ENCODE assay signal across 13 mouse cellular contexts in genomic region chr11:87597061-87597460, GRCm38 (mm10). TPM values are rescaled to one million over a fixed set of nuclear protein-coding genes. Genes with fewer than 3 reads are reported as not detected.
DNase-seq lines count a peak whose midpoint lies in the region; ATAC-seq and TF ChIP-seq lines count a peak whose summit lies in the region.
"Had no signal": no experiment of that assay in that cellular context is flagged by ENCODE, and none has a peak within 500 bp of the region (broad histone marks: within the 10 kb centered on the region; RNA-seq: fewer than 3 reads in every experiment).

No protein-coding gene starts in this region.

- intact Hi-C loops in left cerebral cortex, adult 2 months (cut with DNase I) = loop anchor here (5.0 kb wide), 1 partner anchor 165 kb away; the partner anchor contains the start of gene Tspoap1

- peak overlapping the region; percentile 85 for H3K4me2 ChIP-seq in forebrain, embryonic 14.5 days (ENCODE audit: low read length)
- H3K4me2 ChIP-seq in limb, embryonic 11.5 days (ENCODE audit: low read depth, severe bottlenecking) = peak overlapping the region; percentile 90; the same call in 1 of the 2 replicates
- peak overlapping the region; percentile 92 for H3K4me2 ChIP-seq in neural tube, embryonic 13.5 days

- H3K4me1 ChIP-seq in forebrain, embryonic 14.5 days (ENCODE audit: control insufficient read depth, insufficient read depth, low read length) = peaks cover 16% of the 10 kb centered on the region
- peaks cover 20% of the 10 kb centered on the region for H3K4me1 ChIP-seq in limb, embryonic 11.5 days (ENCODE audit: control insufficient read depth, insufficient read depth, low read length)
- H3K4me1 ChIP-seq in neural tube, embryonic 13.5 days (replicated peaks) = peaks cover 59% of the 10 kb centered on the region

- no peak overlapping the region; the same call in 1 of the 2 replicates for H3K27ac ChIP-seq in left cerebral cortex, adult 2 months
- H3K27ac ChIP-seq in forebrain, embryonic 14.5 days (ENCODE audit: low read depth, low read length) = peak overlapping the region; percentile 86; the same call in 1 of the 2 replicates
- no peak overlapping the region for H3K27ac ChIP-seq in limb, embryonic 11.5 days (replicated peaks; ENCODE audit: low read depth, low read length)
- peak overlapping the region; percentile 91; the same call in 1 of the 2 replicates for H3K27ac ChIP-seq in neural tube, embryonic 13.5 days (replicated peaks)
- H3K27ac ChIP-seq: macrophage had no signal

- peak overlapping the region; percentile 97 for H3K9ac ChIP-seq in forebrain, embryonic 14.5 days (ENCODE audit: low read length)
- H3K9ac ChIP-seq in limb, embryonic 11.5 days (ENCODE audit: low read length) = no peak overlapping the region
- peak overlapping the region; percentile 97 for H3K9ac ChIP-seq in neural tube, embryonic 13.5 days

- no peak for ATAC-seq in forebrain, embryonic 14.5 days
- no peak for ATAC-seq in limb, embryonic 11.5 days (ENCODE audit: insufficient number of reproducible peaks, low FRiP score, low TSS enrichment, low read depth)
- no peak for ATAC-seq in neural tube, embryonic 13.5 days (ENCODE audit: low read depth)

- no peak for DNase-seq in left cerebral cortex, adult 2 months (ENCODE audit: extremely low spot score in 1 of 2, low spot score in 2 of 2)
- DNase-seq in left cerebral cortex, adult 8-10 months (ENCODE audit: low spot score in 2 of 2) = no peak
- DNase-seq in forebrain, embryonic 14.5 days (ENCODE audit: low spot score) = no peak
- no peak for DNase-seq in limb, embryonic 11.5 days (ENCODE audit: low spot score)
- DNase-seq in spleen, postnatal 10 days (ENCODE audit: low spot score in 2 of 2) = no peak
- DNase-seq in testis, postnatal 10 days (ENCODE audit: low spot score) = no peak
- DNase-seq in spleen, postnatal 36 days (ENCODE audit: low spot score in 2 of 2) = no peak
- DNase-seq: gastrocnemius, postnatal 10 days; thymus, postnatal 25 days had no signal

- H3K27me3 ChIP-seq in forebrain, embryonic 14.5 days (replicated peaks; ENCODE audit: control insufficient read depth, insufficient read depth, low read length) = no peaks in the 10 kb centered on the region
- no peaks in the 10 kb centered on the region for H3K27me3 ChIP-seq in limb, embryonic 11.5 days (ENCODE audit: control insufficient read depth, insufficient read depth, low read length)
- no peaks in the 10 kb centered on the region for H3K27me3 ChIP-seq in neural tube, embryonic 13.5 days

- peaks cover 54% of the 10 kb centered on the region for H3K36me3 ChIP-seq in forebrain, embryonic 14.5 days (ENCODE audit: control insufficient read depth, insufficient read depth, low read length)
- H3K36me3 ChIP-seq in limb, embryonic 11.5 days (ENCODE audit: control insufficient read depth, insufficient read depth, low read length) = peaks cover 22% of the 10 kb centered on the region
- peaks cover 58% of the 10 kb centered on the region for H3K36me3 ChIP-seq in neural tube, embryonic 13.5 days

- no peaks in the 10 kb centered on the region for H3K9me3 ChIP-seq in forebrain, embryonic 14.5 days (replicated peaks; ENCODE audit: control insufficient read depth, low read length)
- H3K9me3 ChIP-seq in limb, embryonic 11.5 days (ENCODE audit: control insufficient read depth, low read length) = no peaks in the 10 kb centered on the region
- H3K9me3 ChIP-seq in neural tube, embryonic 13.5 days = no peaks in the 10 kb centered on the region

- TF ChIP-seq CTCF in left cerebral cortex, adult 2 months (IDR thresholded peaks at IDR 0.05) = no peak

- H3K4me3 ChIP-seq in left cerebral cortex, adult 2 months = peak overlapping the region; percentile 64; the same call in 1 of the 2 replicates
- peak overlapping the region; percentile 89 for H3K4me3 ChIP-seq in forebrain, embryonic 14.5 days (ENCODE audit: low read depth, low read length)
- no peak overlapping the region for H3K4me3 ChIP-seq in limb, embryonic 11.5 days (ENCODE audit: low read depth, low read length)
- H3K4me3 ChIP-seq in neural tube, embryonic 13.5 days = peak overlapping the region; percentile 91

RNA-seq across cellular contexts. Expression of gene Mtmr4, which starts 5.1 kb away (rescaled TPM):
- 10 to 100 TPM; 80.4 to 99.0 TPM for total RNA-seq in left cerebral cortex, adult 2 months (2021)
- total RNA-seq in left cerebral cortex, adult 8-10 months (2022) = 10 to 100 TPM; 79.3 to 88.0 (median 83.9) TPM
- polyA plus RNA-seq in forebrain, embryonic 14.5 days (2014; fragmentation: Nextera tagmentation; extraction: Ambion mirVana) = 45.5 and 59.7 TPM in 2 replicates
- 62.4 and 66.8 TPM in 2 replicates for polyA plus RNA-seq in limb, embryonic 11.5 days (2014; fragmentation: Nextera tagmentation; extraction: Ambion mirVana)
- polyA plus RNA-seq in neural tube, embryonic 13.5 days (2015; fragmentation: Nextera tagmentation; extraction: Ambion mirVana) = 54.4 and 58.2 TPM in 2 replicates

RNA-seq across cellular contexts. Expression of gene Hsf5, which starts 19.9 kb away (rescaled TPM):
- total RNA-seq in left cerebral cortex, adult 2 months (2021) = under 1 TPM; 0.54 to 0.77 TPM
- under 1 TPM; 0.50 to 0.71 (median 0.60) TPM for total RNA-seq in left cerebral cortex, adult 8-10 months (2022)
- 0.33 and 0.36 TPM in 2 replicates for polyA plus RNA-seq in forebrain, embryonic 14.5 days (2014; fragmentation: Nextera tagmentation; extraction: Ambion mirVana)
- 0.27 and 0.34 TPM in 2 replicates for polyA plus RNA-seq in limb, embryonic 11.5 days (2014; fragmentation: Nextera tagmentation; extraction: Ambion mirVana)
- polyA plus RNA-seq in neural tube, embryonic 13.5 days (2015; fragmentation: Nextera tagmentation; extraction: Ambion mirVana) = 0.59 and 0.63 TPM in 2 replicates
- polyA plus RNA-seq: macrophage had no signal

RNA-seq across cellular contexts. Expression of gene Sept4, which starts 28.4 kb away (rescaled TPM):
- 100 to 1,000 TPM; 156 to 175 TPM for total RNA-seq in left cerebral cortex, adult 2 months (2021)
- total RNA-seq in left cerebral cortex, adult 8-10 months (2022) = 100 to 1,000 TPM; 230 to 282 (median 253) TPM
- polyA plus RNA-seq in forebrain, embryonic 14.5 days (2014; fragmentation: Nextera tagmentation; extraction: Ambion mirVana) = 16.8 and 19.6 TPM in 2 replicates
- 5.3 and 5.5 TPM in 2 replicates for polyA plus RNA-seq in limb, embryonic 11.5 days (2014; fragmentation: Nextera tagmentation; extraction: Ambion mirVana)
- 21.9 and 27.2 TPM in 2 replicates for polyA plus RNA-seq in neural tube, embryonic 13.5 days (2015; fragmentation: Nextera tagmentation; extraction: Ambion mirVana)
- polyA plus RNA-seq: macrophage had no signal

RNA-seq across cellular contexts. Expression of gene Gm11492, which starts 30.6 kb away (rescaled TPM):
- not detected for total RNA-seq in left cerebral cortex, adult 2 months (2021)
- under 1 TPM in 2 of 4 experiments, not detected in 2; 0.17 to 0.19 TPM for total RNA-seq in left cerebral cortex, adult 8-10 months (2022)
- polyA plus RNA-seq in forebrain, embryonic 14.5 days (2014; fragmentation: Nextera tagmentation; extraction: Ambion mirVana) = not detected in 2 replicates
- not detected in 2 replicates for polyA plus RNA-seq in limb, embryonic 11.5 days (2014; fragmentation: Nextera tagmentation; extraction: Ambion mirVana)
- polyA plus RNA-seq in neural tube, embryonic 13.5 days (2015; fragmentation: Nextera tagmentation; extraction: Ambion mirVana) = not detected in 2 replicates
- total RNA-seq: gastrocnemius, postnatal 10 days had no signal
- polyA plus RNA-seq: heart, postnatal 0 days; liver, embryonic 11.5 days; macrophage had no signal

Comparison
In these comparisons a context has a peak if more than half of its experiments do, and no peak if none do; other contexts are left out.
1. H3K27ac ChIP-seq: peak in forebrain, embryonic 14.5 days (single experiment) and neural tube, embryonic 13.5 days (single experiment); none in left cerebral cortex, adult 2 months (single experiment) and limb, embryonic 11.5 days (single experiment).
2. Peak in every context shown above with its lines, with median percentiles within 50 percentile points of each other: H3K4me2 ChIP-seq.